Mouse (Mus musculus) retina, postnatal 1 day (tissue): Measurements from ENCODE around the gene Arid1b.
"Not testable (repeated sequence)": the region's sequence is repeated elsewhere in the genome, so short reads cannot be mapped to it uniquely, and the experiment has no call there.

Source experiments
- DNase-seq: peaks from one replicate; pipeline ENCODE4 v3.0.0-alpha.2; 2012

Gene Arid1b

GRCm38 (mm10) chr17:5057944-5058720 lies 64.0 kb downstream of the Arid1b start:
- peak; percentile 88 for DNase-seq

GRCm38 (mm10) chr17:5059092-5059601 lies 65.0 kb downstream of the Arid1b start:
- DNase-seq: peak; percentile 67

GRCm38 (mm10) chr17:5060515-5061084 lies 66.5 kb downstream of the Arid1b start:
- DNase-seq: no peak

GRCm38 (mm10) chr17:5061183-5061582 lies 67.1 kb downstream of the Arid1b start:
- DNase-seq: no peak

GRCm38 (mm10) chr17:5061593-5061992 lies 67.5 kb downstream of the Arid1b start:
- DNase-seq: no peak

GRCm38 (mm10) chr17:5063471-5064176 lies 69.5 kb downstream of the Arid1b start:
- DNase-seq: no peak

GRCm38 (mm10) chr17:5064777-5065176 lies 70.6 kb downstream of the Arid1b start:
- no peak for DNase-seq

- no peak for DNase-seq
Measured at GRCm38 (mm10) chr17:5065270-5065669, 71.1 kb downstream of the Arid1b start.

- no peak for DNase-seq
Measured at GRCm38 (mm10) chr17:5066835-5067234, 72.7 kb downstream of the Arid1b start.

GRCm38 (mm10) chr17:5067264-5067663 lies 73.1 kb downstream of the Arid1b start:
- no peak for DNase-seq

- no peak for DNase-seq
Measured at GRCm38 (mm10) chr17:5070399-5070798, 76.3 kb downstream of the Arid1b start.

GRCm38 (mm10) chr17:5072539-5072938 lies 78.4 kb downstream of the Arid1b start:
- DNase-seq: no peak

- DNase-seq: no peak
Measured at GRCm38 (mm10) chr17:5074752-5075506, 80.8 kb downstream of the Arid1b start.

GRCm38 (mm10) chr17:5077996-5078395 lies 83.9 kb downstream of the Arid1b start:
- DNase-seq: no peak

GRCm38 (mm10) chr17:5078576-5078975 lies 84.4 kb downstream of the Arid1b start:
- peak; percentile 59 for DNase-seq

- DNase-seq: no peak
Measured at GRCm38 (mm10) chr17:5080884-5081419, 86.8 kb downstream of the Arid1b start.

GRCm38 (mm10) chr17:5082274-5082673 lies 88.1 kb downstream of the Arid1b start:
- DNase-seq: no peak

GRCm38 (mm10) chr17:5083497-5083896 lies 89.4 kb downstream of the Arid1b start:
- DNase-seq: no peak

GRCm38 (mm10) chr17:5084139-5084538 lies 90.0 kb downstream of the Arid1b start:
- peak; percentile 40 for DNase-seq

- no peak for DNase-seq
Measured at GRCm38 (mm10) chr17:5085004-5085403, 90.9 kb downstream of the Arid1b start.

GRCm38 (mm10) chr17:5085942-5086341 lies 91.8 kb downstream of the Arid1b start:
- DNase-seq: no peak

- DNase-seq: not testable (repeated sequence)
Measured at GRCm38 (mm10) chr17:5088241-5088640, 94.1 kb downstream of the Arid1b start.

GRCm38 (mm10) chr17:5088822-5089221 lies 94.7 kb downstream of the Arid1b start:
- no peak for DNase-seq
